Mouse (Mus musculus) NIH3T3 (cell line): Measurements from ENCODE around the gene Tbc1d2b.
A peak's percentile ranks its signal among the peaks of the same experiment; 100 is the strongest.

Source experiments
- DNase-seq: peaks from one replicate; pipeline ENCODE4 v3.0.0-alpha.2; 2012; ENCODE audit warnings: low read depth

The Tbc1d2b gene

DNA sequence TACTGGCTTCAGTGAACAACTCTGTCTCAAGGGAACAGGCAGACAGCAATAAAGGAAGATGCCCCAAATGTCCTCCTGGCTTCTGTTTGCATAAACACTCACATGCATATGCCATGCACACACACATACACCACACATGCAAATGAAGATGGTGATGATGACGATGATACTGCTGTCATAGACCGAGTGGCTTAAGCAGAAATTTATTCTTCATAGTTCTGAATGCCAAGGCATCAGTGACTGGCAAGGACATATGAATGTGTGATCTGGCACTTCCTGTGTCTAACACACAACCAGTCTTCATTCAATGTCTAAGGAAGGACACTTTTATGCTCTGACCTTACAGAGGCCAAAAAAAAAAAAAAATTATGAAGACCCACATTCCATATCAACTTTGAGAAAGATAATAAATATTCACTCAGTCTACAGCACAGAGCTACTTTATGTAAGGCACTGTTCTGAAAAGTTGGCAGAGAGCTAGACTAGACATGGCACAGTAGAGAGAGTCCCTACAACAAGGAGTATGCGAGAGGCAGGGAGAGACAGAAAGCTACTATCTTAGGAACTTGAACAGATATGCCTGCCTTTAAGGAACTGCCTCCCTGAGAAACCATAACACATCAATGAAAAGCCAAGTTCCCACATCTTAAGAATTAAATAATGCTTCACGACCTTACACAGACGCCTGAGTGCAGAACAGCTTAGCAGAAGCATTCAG, 5.1 kb downstream of the Tbc1d2b start:
- DNase-seq: no peak

DNA sequence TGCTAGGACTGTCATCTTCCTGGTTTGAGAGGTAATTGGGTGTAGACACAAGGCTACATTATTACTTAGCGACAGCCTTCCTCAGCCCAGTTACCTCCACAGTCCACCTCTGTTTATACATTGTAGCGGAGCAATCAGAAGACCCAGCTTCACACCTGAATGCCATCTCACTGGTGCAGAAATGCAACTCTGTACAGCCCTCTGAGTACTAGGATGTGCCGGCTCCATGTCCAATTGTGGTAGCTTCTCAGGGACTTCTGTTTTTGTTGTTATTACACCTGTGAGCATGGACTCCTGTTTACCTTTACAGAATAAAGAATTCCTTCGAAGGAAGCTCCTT, 7.3 kb downstream of the Tbc1d2b start:
- no peak for DNase-seq

DNA sequence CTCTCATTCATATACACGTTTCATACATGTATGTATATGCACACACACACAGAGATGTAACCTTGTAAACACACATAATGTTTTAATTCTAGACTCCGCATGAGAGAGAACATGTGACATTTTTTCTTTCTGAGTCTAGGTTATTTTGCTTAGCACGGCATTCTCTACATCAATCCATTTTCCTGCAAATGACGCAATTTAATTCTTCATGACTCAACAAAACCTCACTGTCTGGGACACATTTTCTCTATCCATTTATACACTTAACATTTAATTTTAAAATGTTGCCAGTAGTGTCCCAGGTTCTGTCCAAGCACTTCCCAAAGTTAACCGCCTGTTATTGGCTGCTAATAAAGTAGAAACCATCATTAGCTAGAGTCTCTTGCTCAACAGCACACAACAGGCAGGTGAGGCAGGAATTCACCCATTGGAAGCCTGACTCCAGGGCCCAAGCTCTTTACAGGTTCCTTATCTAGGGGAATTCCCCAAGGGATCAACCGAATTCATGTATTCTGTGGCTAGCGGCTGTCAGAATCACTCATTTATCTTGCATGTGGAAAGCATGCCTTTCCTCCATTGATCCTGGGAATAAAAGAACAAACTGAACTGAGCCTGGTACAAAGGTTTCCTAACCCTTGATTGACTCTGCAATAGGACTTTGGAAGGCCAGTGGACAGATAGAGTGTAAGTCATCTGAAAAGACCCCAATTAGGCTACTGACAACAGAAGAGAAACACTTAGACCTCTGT, 7.8 kb downstream of the Tbc1d2b start:
- DNase-seq: peak; percentile 57

- no peak for DNase-seq
Observed at GRCm38 (mm10) chr9:90262063-90262462, 8.5 kb downstream of the Tbc1d2b start.

- peak; percentile 59 for DNase-seq
Observed at GRCm38 (mm10) chr9:90260600-90261375, 9.8 kb downstream of the Tbc1d2b start.

DNA sequence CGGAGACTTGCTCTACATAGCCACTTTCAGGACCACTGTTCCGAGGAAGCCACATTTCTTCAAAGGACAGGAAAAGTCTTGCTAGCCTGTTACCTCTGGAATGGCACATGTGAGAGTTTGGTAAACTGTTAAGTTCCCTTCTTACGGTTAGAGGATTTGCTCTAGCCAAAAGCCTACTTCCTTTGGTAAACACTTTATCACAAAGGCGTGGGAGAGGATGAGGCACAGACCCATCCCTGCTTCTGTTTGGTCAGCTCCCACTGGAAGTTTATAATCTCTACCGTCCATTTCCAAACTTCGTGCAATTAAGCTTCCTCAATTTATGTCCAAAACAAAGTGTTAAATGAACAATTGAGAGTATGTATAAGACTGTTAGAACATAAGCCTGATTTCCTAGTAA, 10.5 kb downstream of the Tbc1d2b start:
- no peak for DNase-seq

- no peak for DNase-seq
Observed at GRCm38 (mm10) chr9:90259400-90259950, 11.1 kb downstream of the Tbc1d2b start.

DNA sequence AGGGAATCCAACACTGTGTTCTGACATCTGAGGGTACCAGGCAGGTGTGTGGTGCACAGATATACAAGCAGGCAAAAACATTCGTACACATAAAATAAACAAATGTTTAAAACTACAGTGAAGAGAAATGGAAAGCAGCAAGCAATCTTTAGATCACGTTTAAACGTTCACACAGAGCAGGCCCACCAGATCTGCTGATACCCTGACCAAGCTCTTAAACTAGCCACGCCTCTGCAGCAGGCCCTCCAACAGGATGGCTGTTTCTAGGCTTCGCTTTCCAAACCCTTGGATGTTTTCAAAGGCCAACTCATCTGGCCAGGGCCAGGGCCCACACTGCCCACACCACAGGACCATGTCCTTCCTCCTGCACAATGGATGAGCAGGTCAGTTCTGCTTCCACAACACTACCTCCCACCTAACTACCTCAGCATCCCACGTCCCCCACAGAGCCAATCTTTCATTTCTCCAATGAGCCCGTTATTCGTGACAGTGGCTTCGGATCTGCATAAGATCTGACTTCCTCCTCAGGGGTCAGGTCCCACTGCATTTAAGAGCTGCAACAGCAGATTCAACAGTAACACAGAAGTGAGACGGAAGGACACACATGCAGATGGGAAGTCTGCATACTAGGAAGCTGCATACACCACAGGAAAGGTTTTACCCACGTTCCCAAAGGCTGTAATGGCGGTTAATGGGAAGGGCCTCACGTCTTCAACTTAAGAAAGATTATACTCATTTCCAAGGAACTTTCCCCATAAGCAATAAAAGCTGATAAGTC, 12.7 kb downstream of the Tbc1d2b start:
- no peak for DNase-seq

- DNase-seq: no peak
Observed at GRCm38 (mm10) chr9:90257220-90257619, 13.4 kb downstream of the Tbc1d2b start.

- peak; percentile 51 for DNase-seq
Observed at GRCm38 (mm10) chr9:90255844-90256405, 14.7 kb downstream of the Tbc1d2b start.

GRCm38 (mm10) chr9:90253181-90253580, 17.4 kb downstream of the Tbc1d2b start:
- DNase-seq: no peak

DNA sequence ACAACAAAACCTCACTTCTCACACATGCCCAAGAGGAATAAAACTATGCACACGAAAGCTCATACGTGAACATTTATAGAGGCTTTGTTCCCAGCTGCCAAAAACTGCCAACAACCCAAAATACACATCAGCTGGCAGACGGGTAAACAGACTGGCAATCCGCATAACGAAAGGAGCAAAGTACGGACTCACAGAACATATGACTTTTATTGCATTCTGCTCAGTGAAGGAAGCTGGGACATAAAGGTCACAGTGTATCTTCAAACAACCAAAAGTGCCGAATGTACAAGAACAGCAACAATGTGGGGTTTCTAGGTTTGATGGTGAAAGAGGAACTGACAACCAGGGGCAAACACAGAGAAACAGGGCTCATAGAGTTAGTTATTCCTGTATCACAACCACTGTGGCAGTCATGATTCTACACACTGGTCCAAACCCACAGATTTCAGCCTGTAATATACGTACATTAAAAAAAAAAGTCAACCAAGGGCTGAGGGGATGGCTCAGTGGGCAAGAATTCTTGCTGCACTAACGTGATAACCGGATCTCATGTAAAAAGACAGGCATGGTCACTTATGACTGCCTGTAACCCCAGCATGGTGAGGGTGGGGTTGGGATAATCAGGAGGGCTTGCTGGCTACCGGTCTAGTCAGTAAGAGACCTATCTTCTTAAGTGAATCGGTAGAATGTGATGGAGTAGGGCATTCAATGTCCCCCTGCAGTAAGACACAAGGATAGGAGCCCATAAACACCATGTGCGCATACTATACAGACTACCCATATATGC, 19.4 kb downstream of the Tbc1d2b start:
- DNase-seq: no peak

GRCm38 (mm10) chr9:90250141-90250775, 20.3 kb downstream of the Tbc1d2b start:
- no peak for DNase-seq

GRCm38 (mm10) chr9:90249036-90249435, 21.6 kb downstream of the Tbc1d2b start:
- no peak for DNase-seq

GRCm38 (mm10) chr9:90248326-90248725, 22.3 kb downstream of the Tbc1d2b start:
- DNase-seq: no peak

DNA sequence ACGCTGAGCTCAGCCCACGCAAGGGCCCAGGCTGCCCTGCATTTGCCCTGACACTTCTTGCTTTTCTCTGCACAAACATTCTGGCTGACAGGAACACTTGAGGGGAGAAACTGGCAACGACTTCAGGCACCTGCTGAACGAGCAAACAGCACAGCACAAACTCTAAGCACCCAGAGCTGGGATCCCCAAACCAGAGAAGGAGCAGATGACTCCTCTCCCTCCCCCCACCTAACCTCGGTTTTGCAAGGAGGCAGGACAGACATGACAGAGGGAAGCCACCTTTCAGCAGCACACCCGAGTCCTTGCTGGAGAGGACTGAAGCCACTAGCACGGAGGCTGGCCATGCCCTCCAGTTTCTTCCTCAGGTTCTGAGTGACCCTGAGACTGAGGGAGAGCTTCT, 23.3 kb downstream of the Tbc1d2b start:
- DNase-seq: no peak

- DNase-seq: no peak
Observed at GRCm38 (mm10) chr9:90245781-90246180, 24.8 kb downstream of the Tbc1d2b start.

GRCm38 (mm10) chr9:90245206-90245605, 25.4 kb downstream of the Tbc1d2b start:
- DNase-seq: no peak

DNA sequence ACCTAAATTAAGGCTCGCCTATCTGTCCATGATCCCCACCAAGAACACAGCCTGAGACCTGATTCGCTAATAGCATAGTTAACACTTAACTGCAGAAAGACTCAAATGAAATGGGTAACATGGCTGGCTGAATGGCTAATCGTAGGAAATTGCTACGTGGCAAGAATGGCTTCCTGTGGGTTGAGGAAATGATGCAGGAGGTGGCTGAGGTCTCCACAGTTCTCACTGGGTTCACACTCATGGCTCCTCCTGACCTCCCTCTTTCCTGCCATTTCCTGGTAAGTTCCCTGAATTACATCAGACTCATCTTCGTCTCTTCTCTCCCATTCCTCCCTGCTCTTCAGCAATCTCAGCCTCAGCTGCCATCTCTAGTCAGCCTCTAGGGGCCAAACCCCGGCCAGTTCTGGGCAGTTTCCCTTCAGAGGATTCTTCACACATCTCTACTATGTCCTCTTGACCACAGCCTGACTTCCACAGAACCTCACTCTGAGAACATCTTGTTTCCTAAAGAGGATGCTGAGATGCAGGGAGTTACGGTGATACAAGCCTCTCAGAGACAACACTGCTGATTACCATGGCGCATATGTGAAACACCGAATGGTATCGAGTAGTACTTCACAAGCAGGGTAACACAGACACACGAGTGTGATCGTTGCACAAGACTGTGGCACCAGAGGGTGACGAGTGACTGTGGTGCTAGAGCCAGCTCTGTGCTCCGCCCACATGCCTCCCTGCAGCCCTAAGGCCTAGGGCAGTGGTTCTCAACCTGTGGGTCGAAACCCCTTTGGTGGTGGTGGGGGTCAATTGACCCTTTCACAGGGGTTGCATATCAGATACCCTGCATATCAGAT, 26.1 kb downstream of the Tbc1d2b start:
- DNase-seq: no peak
